Mouse (Mus musculus): ENCODE results near the gene Sorbs1. TPM values are rescaled to one million over a fixed set of nuclear protein-coding genes. Genes with fewer than 3 reads are reported as not detected.

Gene Sorbs1
- polyA plus RNA-seq, 1 experiment from 2014 or later: 47.9 TPM

Other genes starting within 250 kb of the Sorbs1 start
- 97.3 and 109 TPM in 2 replicates for gene Pdlim1, start 241.9 kb downstream of the Sorbs1 start, polyA plus RNA-seq (2016; fragmentation: Nextera tagmentation; extraction: Ambion mirVana)
- gene Aldh18a1, start 74.7 kb upstream of the Sorbs1 start, polyA plus RNA-seq (2016; fragmentation: Nextera tagmentation; extraction: Ambion mirVana): 98.0 and 105 TPM in 2 replicates
- 11.9 and 12.4 TPM in 2 replicates for gene Tctn3, start 98.5 kb upstream of the Sorbs1 start, polyA plus RNA-seq (2016; fragmentation: Nextera tagmentation; extraction: Ambion mirVana)
- gene Entpd1, start 98.6 kb upstream of the Sorbs1 start, polyA plus RNA-seq (2016; fragmentation: Nextera tagmentation; extraction: Ambion mirVana): 4.0 and 6.2 TPM in 2 replicates
- 0.06 and 0.22 TPM in 2 replicates for gene Cc2d2b, start 235.0 kb upstream of the Sorbs1 start, polyA plus RNA-seq (2016; fragmentation: Nextera tagmentation; extraction: Ambion mirVana)